ENCODE assay signal across 26 mouse cellular contexts in the genomic region with DNA sequence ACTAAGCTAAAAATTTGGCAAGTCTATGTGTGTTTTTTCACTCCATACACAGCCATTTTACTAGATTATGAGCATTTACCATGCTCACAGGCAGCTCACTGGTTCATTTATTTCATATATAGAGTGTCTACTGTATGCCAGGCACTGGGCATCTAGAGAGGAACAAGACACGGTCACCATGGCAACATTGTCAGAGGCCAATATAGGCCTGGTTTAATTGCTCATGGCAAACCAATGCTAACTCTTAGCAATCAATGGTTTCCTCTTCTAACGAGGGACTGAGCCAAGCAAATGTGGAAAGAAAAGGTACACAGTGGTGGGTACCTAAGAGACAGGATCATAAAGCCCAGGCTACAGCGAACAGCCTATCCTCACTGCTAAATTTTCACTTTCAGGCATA.
A peak's percentile ranks its signal among the peaks of the same experiment; 100 is the strongest.
DNase-seq lines count a peak whose midpoint lies in the region; ATAC-seq and TF ChIP-seq lines count a peak whose summit lies in the region.
"Had no signal": no experiment of that assay in that cellular context is flagged by ENCODE, and none has a peak within 500 bp of the region (broad histone marks: within the 10 kb centered on the region; RNA-seq: fewer than 3 reads in every experiment).

No protein-coding gene starts in this region.

- peaks cover 1% of the 10 kb centered on the region; the same call in 1 of the 2 replicates for H3K4me1 ChIP-seq in heart, adult 2 months (ENCODE audit: control insufficient read depth, insufficient read depth, low read length)
- peaks cover 2% of the 10 kb centered on the region; the same call in 1 of the 2 replicates for H3K4me1 ChIP-seq in midbrain, embryonic 16.5 days (ENCODE audit: control insufficient read depth, insufficient read depth, low read length)
- H3K4me1 ChIP-seq in midbrain, embryonic 13.5 days (replicated peaks) = peaks cover 17% of the 10 kb centered on the region; the same call in 1 of the 2 replicates
- H3K4me1 ChIP-seq in hindbrain, embryonic 16.5 days (ENCODE audit: control insufficient read depth, insufficient read depth, low read depth, low read length) = peaks cover 11% of the 10 kb centered on the region
- H3K4me1 ChIP-seq in olfactory bulb, adult 2 months (ENCODE audit: control insufficient read depth, insufficient read depth, low read length) = peaks cover 14% of the 10 kb centered on the region
- H3K4me1 ChIP-seq: liver, embryonic 12.5 days; stomach, embryonic 15.5 days had no signal

- no peak overlapping the region for H3K9ac ChIP-seq in heart, adult 2 months (ENCODE audit: low read depth, low read length)
- no peak overlapping the region for H3K9ac ChIP-seq in midbrain, embryonic 16.5 days (ENCODE audit: low read depth, low read length)
- no peak overlapping the region for H3K9ac ChIP-seq in midbrain, embryonic 13.5 days (replicated peaks)
- no peak overlapping the region for H3K9ac ChIP-seq in hindbrain, embryonic 16.5 days (ENCODE audit: low read depth, low read length)
- H3K9ac ChIP-seq: limb, embryonic 13.5 days; liver, embryonic 12.5 days; midbrain, embryonic 12.5 days; stomach, embryonic 15.5 days had no signal

- ATAC-seq in midbrain, embryonic 16.5 days = peak; percentile 61; the same call in 1 of the 2 replicates
- ATAC-seq in midbrain, embryonic 13.5 days = no peak
- ATAC-seq in hindbrain, embryonic 16.5 days = peak; percentile 75
- no peak for ATAC-seq in inflammation-experienced regulatory T-cells, adult 6 months
- ATAC-seq: intestine, postnatal 0 days; liver, embryonic 12.5 days; Patski had no signal

- WGBS in heart, adult 2 months = 92% methylated on average over 3 of the region's 3 CpGs
- WGBS in midbrain, embryonic 16.5 days = 72% methylated on average over 3 of the region's 3 CpGs
- WGBS in midbrain, embryonic 13.5 days = 79% methylated on average over 3 of the region's 3 CpGs
- 62% methylated on average over 3 of the region's 3 CpGs for WGBS in hindbrain, embryonic 16.5 days
- whole genome bisulfite sequencing in olfactory bulb, adult 2 months = 38% methylated on average over 3 of the region's 3 CpGs

- TF ChIP-seq CTCF in heart, adult 2 months (IDR thresholded peaks at IDR 0.05) = no peak
- TF ChIP-seq CTCF in olfactory bulb, adult 2 months (IDR thresholded peaks at IDR 0.05; ENCODE audit: insufficient read depth, low read depth, low read length) = no peak

- no peaks in the 10 kb centered on the region for H3K9me3 ChIP-seq in midbrain, embryonic 16.5 days (replicated peaks; ENCODE audit: control insufficient read depth, low read length, poor library complexity, severe bottlenecking)
- no peaks in the 10 kb centered on the region for H3K9me3 ChIP-seq in midbrain, embryonic 13.5 days
- no peaks in the 10 kb centered on the region for H3K9me3 ChIP-seq in hindbrain, embryonic 16.5 days (ENCODE audit: control insufficient read depth, low read length)
- H3K9me3 ChIP-seq: embryonic facial prominence, embryonic 10.5 days; heart, embryonic 10.5 days; limb, embryonic 13.5 days; liver, embryonic 12.5 days; midbrain, embryonic 12.5 days; stomach, embryonic 15.5 days had no signal

- no peak overlapping the region for H3K4me2 ChIP-seq in midbrain, embryonic 16.5 days (ENCODE audit: low read length)
- no peak overlapping the region for H3K4me2 ChIP-seq in midbrain, embryonic 13.5 days (replicated peaks)
- H3K4me2 ChIP-seq in hindbrain, embryonic 16.5 days (ENCODE audit: low read length) = no peak overlapping the region
- H3K4me2 ChIP-seq: limb, embryonic 13.5 days; liver, embryonic 12.5 days; midbrain, embryonic 12.5 days; stomach, embryonic 15.5 days had no signal

- H3K36me3 ChIP-seq in heart, adult 2 months (ENCODE audit: control insufficient read depth, insufficient read depth, low read length) = no peaks in the 10 kb centered on the region
- no peaks in the 10 kb centered on the region for H3K36me3 ChIP-seq in midbrain, embryonic 16.5 days (ENCODE audit: control insufficient read depth, insufficient read depth, low read length)
- no peaks in the 10 kb centered on the region for H3K36me3 ChIP-seq in midbrain, embryonic 13.5 days
- H3K36me3 ChIP-seq in hindbrain, embryonic 16.5 days (ENCODE audit: control insufficient read depth, insufficient read depth, low read length) = no peaks in the 10 kb centered on the region
- H3K36me3 ChIP-seq: G1E; heart, embryonic 10.5 days; limb, embryonic 13.5 days; liver, embryonic 12.5 days; midbrain, embryonic 12.5 days; stomach, embryonic 15.5 days had no signal

- no peak overlapping the region for H3K4me3 ChIP-seq in heart, adult 2 months
- H3K4me3 ChIP-seq in midbrain, embryonic 16.5 days (ENCODE audit: low read depth, low read length) = no peak overlapping the region
- no peak overlapping the region for H3K4me3 ChIP-seq in midbrain, embryonic 13.5 days (replicated peaks)
- H3K4me3 ChIP-seq in hindbrain, embryonic 16.5 days (ENCODE audit: low read length) = no peak overlapping the region
- no peak overlapping the region for H3K4me3 ChIP-seq in olfactory bulb, adult 2 months (ENCODE audit: insufficient read depth, low read depth, low read length)
- H3K4me3 ChIP-seq: embryonic facial prominence, embryonic 10.5 days; heart, embryonic 10.5 days; limb, embryonic 13.5 days; liver, embryonic 12.5 days; midbrain, embryonic 12.5 days; stomach, embryonic 15.5 days had no signal

- TF ChIP-seq EP300 in heart, adult 2 months (IDR thresholded peaks at IDR 0.05; ENCODE audit: insufficient read depth, low read depth, low read length) = no peak

- intact Hi-C loops in heart, adult 2 months (cut with DNase I) = no loop called here

- no peaks in the 10 kb centered on the region for H3K27me3 ChIP-seq in heart, adult 2 months (ENCODE audit: control insufficient read depth, insufficient read depth, low read length)
- H3K27me3 ChIP-seq in midbrain, embryonic 16.5 days (ENCODE audit: control insufficient read depth, insufficient read depth, low read depth, low read length) = no peaks in the 10 kb centered on the region
- no peaks in the 10 kb centered on the region for H3K27me3 ChIP-seq in midbrain, embryonic 13.5 days
- H3K27me3 ChIP-seq in hindbrain, embryonic 16.5 days (replicated peaks; ENCODE audit: control insufficient read depth, insufficient read depth, low read length) = no peaks in the 10 kb centered on the region
- H3K27me3 ChIP-seq: CH12.LX; liver, embryonic 12.5 days; midbrain, embryonic 12.5 days; Patski; stomach, embryonic 15.5 days had no signal

- H3K27ac ChIP-seq in heart, adult 2 months = no peak overlapping the region
- no peak overlapping the region for H3K27ac ChIP-seq in midbrain, embryonic 16.5 days (ENCODE audit: low read length)
- no peak overlapping the region for H3K27ac ChIP-seq in midbrain, embryonic 13.5 days
- H3K27ac ChIP-seq in hindbrain, embryonic 16.5 days (ENCODE audit: low read depth, low read length) = no peak overlapping the region
- peak overlapping the region; percentile 35 for H3K27ac ChIP-seq in olfactory bulb, adult 2 months (ENCODE audit: insufficient read depth, low read depth, low read length)
- H3K27ac ChIP-seq: embryonic facial prominence, embryonic 10.5 days; limb, embryonic 13.5 days; liver, embryonic 12.5 days; midbrain, embryonic 12.5 days; stomach, embryonic 15.5 days had no signal

- TF ChIP-seq POLR2A in heart, adult 2 months (IDR thresholded peaks at IDR 0.05; ENCODE audit: insufficient read depth, low read depth, low read length) = no peak
- no peak for TF ChIP-seq POLR2A in olfactory bulb, adult 2 months (IDR thresholded peaks at IDR 0.05; ENCODE audit: insufficient read depth, low read depth, low read length)

- H3K79me2 ChIP-seq in heart, adult 2 months (replicated peaks; ENCODE audit: control insufficient read depth, insufficient read depth, low read length) = no peaks in the 10 kb centered on the region

- DNase-seq in heart, adult 11 months = peak; percentile 64
- no peak for DNase-seq in heart, adult 2 months
- DNase-seq: adrenal gland, postnatal 36 days; B cell, adult 2 months; cerebellum, adult 11 months; kidney, postnatal 36 days; lung, adult 18-20 months; lung, postnatal 10 days; right cerebral cortex, adult 18-20 months; right cerebral cortex, postnatal 4 days; thymus, postnatal 25 days had no signal

Comparison
In these comparisons a context has a peak if more than half of its experiments do, and no peak if none do; other contexts are left out.
1. ATAC-seq: peak in midbrain, embryonic 16.5 days (single experiment) and hindbrain, embryonic 16.5 days (single experiment); none in midbrain, embryonic 13.5 days (single experiment) and inflammation-experienced regulatory T-cells, adult 6 months (single experiment).